Mouse (Mus musculus) lung, embryonic 14.5 days (tissue): ENCODE data around the gene Glis3. TPM values are rescaled to one million over a fixed set of nuclear protein-coding genes. Genes with fewer than 3 reads are reported as not detected.

Experiments
- ATAC-seq: fragments of 200-750 bp; cut with Nextera tagmentation; 2 replicates; pipeline ENCODE4 v1.8.0; 2017; ENCODE audit warnings: mild to moderate bottlenecking, moderate TSS enrichment, moderate library complexity; ENCODE audit not compliant: insufficient read depth
- DNase-seq: peaks from one replicate; pipeline ENCODE4 v3.0.0-alpha.2; 2015
- H3K27ac ChIP-seq: fragments of 300-500 bp; sonication (generic); 2 replicates; pipeline ENCODE4 v1.5.1; 2014; ENCODE audit warnings: low read depth, mild to moderate bottlenecking, moderate library complexity
- H3K27me3 ChIP-seq: fragments of 300-500 bp; sonication (generic); 2 replicates; pipeline ENCODE4 v1.6.1; 2014; ENCODE audit warnings: low read length, control low read depth; ENCODE audit not compliant: insufficient read depth
- H3K36me3 ChIP-seq: fragments of 300-500 bp; sonication (generic); 2 replicates; pipeline ENCODE4 v1.6.1; 2014; ENCODE audit warnings: control low read depth; ENCODE audit not compliant: insufficient read depth
- H3K4me1 ChIP-seq: fragments of 300-500 bp; sonication (generic); 2 replicates; pipeline ENCODE4 v1.6.1; 2014; ENCODE audit warnings: antibody characterized with exemption, control low read depth; ENCODE audit not compliant: insufficient read depth
- H3K4me2 ChIP-seq: fragments of 300-500 bp; sonication (generic); 2 replicates; pipeline ENCODE4 v1.6.1; 2014; ENCODE audit warnings: mild to moderate bottlenecking
- H3K4me3 ChIP-seq: fragments of 300-500 bp; sonication (generic); 2 replicates; pipeline ENCODE4 v1.5.1; 2014; ENCODE audit warnings: low read depth, low read length
- H3K9ac ChIP-seq: fragments of 300-500 bp; sonication (generic); 2 replicates; pipeline ENCODE4 v1.6.1; 2014
- H3K9me3 ChIP-seq: fragments of 300-500 bp; sonication (generic); 2 replicates; pipeline ENCODE4 v1.6.1; 2016; ENCODE audit warnings: low read depth, low read length, control low read depth
- CTCF ChIP-seq: IDR thresholded peaks from 2 replicates; pipeline ENCODE4 v1.5.1; 2016; ENCODE audit warnings: antibody characterized with exemption, low read depth
- WGBS: fragments of 180-500 bp; shearing (Covaris S2); extraction: QIAGEN DNeasy Blood & Tissue Kit; methylation state at CpG from one replicate; pipeline ENCODE4 v1.1.7; 2014; 5-methylcytosine and 5-hydroxymethylcytosine counted together
- polyA plus RNA-seq: library from polyadenylated mRNA; unstranded; fragments of >200 nt; fragmentation: Nextera tagmentation; extraction: Ambion mirVana; gene quantifications from 2 replicates; pipeline ENCODE4 v1.2.1, GENCODE M21; 2014

Glis3 gene
- polyA plus RNA-seq, 1 experiment from 2014 or later: 4.7 TPM

- ATAC-seq (no peak), DNase-seq (no peak)
- H3K27ac ChIP-seq: no peak overlapping the region
- H3K9ac ChIP-seq: no peak overlapping the region
- H3K36me3 ChIP-seq: no peaks in the 10 kb centered on the region
- no peaks in the 10 kb centered on the region for H3K27me3 ChIP-seq
- no peak overlapping the region for H3K4me2 ChIP-seq
- no peak overlapping the region for H3K4me3 ChIP-seq
- 45% methylated on average over 6 of the region's 6 CpGs for WGBS
- no peaks in the 10 kb centered on the region for H3K4me1 ChIP-seq
- no peaks in the 10 kb centered on the region for H3K9me3 ChIP-seq
- TF ChIP-seq CTCF: no peak
Measured at GRCm38 (mm10) chr19:28520761-28521181, 159.1 kb downstream of the Glis3 start.

- Histone ChIP-seq H3K36me3 (no peaks in the 10 kb centered on the region), H3K4me2 (no peak overlapping the region), H3K9ac (no peak overlapping the region), H3K9me3 (no peaks in the 10 kb centered on the region), H3K4me3 (no peak overlapping the region), H3K27ac (no peak overlapping the region), H3K27me3 (no peaks in the 10 kb centered on the region), H3K4me1 (no peaks in the 10 kb centered on the region)
- 77% methylated on average over 8 of the region's 8 CpGs for WGBS
- DNase-seq (no peak), ATAC-seq (no peak)
- no peak for TF ChIP-seq CTCF
Measured at GRCm38 (mm10) chr19:28520128-28520745, 159.6 kb downstream of the Glis3 start.

GRCm38 (mm10) chr19:28519296-28519695 is 160.6 kb downstream of the Glis3 start:
- H3K27me3 ChIP-seq: no peaks in the 10 kb centered on the region
- H3K4me2 ChIP-seq: no peak overlapping the region
- 60% methylated on average over 3 of the region's 3 CpGs for WGBS
- H3K9ac ChIP-seq: no peak overlapping the region
- no peaks in the 10 kb centered on the region for H3K9me3 ChIP-seq
- no peaks in the 10 kb centered on the region for H3K4me1 ChIP-seq
- no peak for TF ChIP-seq CTCF
- H3K4me3 ChIP-seq: no peak overlapping the region
- ATAC-seq (no peak), DNase-seq (no peak)
- no peaks in the 10 kb centered on the region for H3K36me3 ChIP-seq
- H3K27ac ChIP-seq: no peak overlapping the region

- ATAC-seq: no peak
- Histone ChIP-seq H3K4me3 (no peak overlapping the region), H3K27me3 (no peaks in the 10 kb centered on the region), H3K4me1 (no peaks in the 10 kb centered on the region), H3K36me3 (no peaks in the 10 kb centered on the region), H3K9ac (no peak overlapping the region), H3K4me2 (no peak overlapping the region), H3K9me3 (no peaks in the 10 kb centered on the region), H3K27ac (no peak overlapping the region)
- no peak for TF ChIP-seq CTCF
- no peak for DNase-seq
- 70% methylated on average over 6 of the region's 6 CpGs for WGBS
Measured at GRCm38 (mm10) chr19:28518846-28519245, 161.0 kb downstream of the Glis3 start.

- H3K27ac ChIP-seq: no peak overlapping the region
- H3K9ac ChIP-seq: no peak overlapping the region
- no peak for ATAC-seq
- H3K27me3 ChIP-seq: no peaks in the 10 kb centered on the region
- no peak overlapping the region for H3K4me3 ChIP-seq
- DNase-seq: peak; percentile 59
- 48% methylated on average over 5 of the region's 5 CpGs for WGBS
- H3K36me3 ChIP-seq: no peaks in the 10 kb centered on the region
- H3K4me2 ChIP-seq: no peak overlapping the region
- TF ChIP-seq CTCF: no peak
- H3K9me3 ChIP-seq: no peaks in the 10 kb centered on the region
- H3K4me1 ChIP-seq: no peaks in the 10 kb centered on the region
Measured at GRCm38 (mm10) chr19:28518266-28518665, 161.6 kb downstream of the Glis3 start.

GRCm38 (mm10) chr19:28517464-28518080 is 162.3 kb downstream of the Glis3 start:
- Histone ChIP-seq H3K9me3 (no peaks in the 10 kb centered on the region), H3K27me3 (no peaks in the 10 kb centered on the region), H3K9ac (no peak overlapping the region), H3K36me3 (no peaks in the 10 kb centered on the region), H3K4me2 (no peak overlapping the region), H3K4me1 (no peaks in the 10 kb centered on the region), H3K4me3 (no peak overlapping the region), H3K27ac (no peak overlapping the region)
- ATAC-seq (no peak), DNase-seq (peak; percentile 10)
- 53% methylated on average over 9 of the region's 9 CpGs for whole genome bisulfite sequencing
- no peak for TF ChIP-seq CTCF

- Histone ChIP-seq H3K4me3 (no peak overlapping the region), H3K27ac (no peak overlapping the region)
- DNase-seq: no peak
Measured at GRCm38 (mm10) chr19:28516487-28516886, 163.4 kb downstream of the Glis3 start.

More at GRCm38 (mm10) chr19:28516487-28516886, 163.4 kb downstream of the Glis3 start:
- H3K4me2 ChIP-seq: no peak overlapping the region
- WGBS: 85% methylated on average over 6 of the region's 6 CpGs
- H3K9ac ChIP-seq: no peak overlapping the region
- no peaks in the 10 kb centered on the region for H3K4me1 ChIP-seq
- H3K27me3 ChIP-seq: no peaks in the 10 kb centered on the region
- no peaks in the 10 kb centered on the region for H3K36me3 ChIP-seq
- no peaks in the 10 kb centered on the region for H3K9me3 ChIP-seq
- no peak for ATAC-seq
- TF ChIP-seq CTCF: no peak
